Mouse (Mus musculus): ENCODE data around the gene Btbd35f4.
"Not testable (repeated sequence)": the region's sequence is repeated elsewhere in the genome, so short reads cannot be mapped to it uniquely, and the experiment has no call there.

The Btbd35f4 gene

GRCm38 (mm10) chrX:4800196-4800595 is at the start of gene Btbd35f4:
TSS of gene Btbd35f4 (plus strand) at chrX:4800496.
- DNase-seq, result not testable (repeated sequence)

- not testable (repeated sequence) for DNase-seq
These were observed 39.7 kb downstream of the Btbd35f4 start for GRCm38 (mm10) chrX:4840016-4840415.

Measured in right cerebral cortex, postnatal 14 days (tissue).